In genomic region chr8:89217689-89218088, GRCm38 (mm10) we compare ENCODE assay signal across 18 mouse cellular contexts.
"Had no signal": no experiment of that assay in that cellular context is flagged by ENCODE, and none has a peak within 500 bp of the region (broad histone marks: within the 10 kb centered on the region; RNA-seq: fewer than 3 reads in every experiment).

No protein-coding gene starts in this region.

- H3K4me1 ChIP-seq: midbrain, embryonic 10.5 days; midbrain, embryonic 15.5 days had no signal

- H3K36me3 ChIP-seq: midbrain, embryonic 10.5 days; midbrain, embryonic 13.5 days; midbrain, embryonic 15.5 days; neural tube, embryonic 13.5 days; neural tube, embryonic 15.5 days had no signal

- ATAC-seq: midbrain, embryonic 13.5 days; midbrain, embryonic 15.5 days had no signal

- H3K27ac ChIP-seq: midbrain, embryonic 10.5 days; midbrain, embryonic 13.5 days; midbrain, embryonic 15.5 days; neural tube, embryonic 13.5 days; neural tube, embryonic 15.5 days had no signal

- H3K27me3 ChIP-seq: midbrain, embryonic 13.5 days; midbrain, embryonic 15.5 days; neural tube, embryonic 13.5 days; neural tube, embryonic 15.5 days had no signal

- H3K4me3 ChIP-seq: midbrain, embryonic 10.5 days; midbrain, embryonic 13.5 days; midbrain, embryonic 15.5 days; myocyte; neural tube, embryonic 13.5 days; neural tube, embryonic 15.5 days had no signal

- H3K4me2 ChIP-seq: lung, embryonic 14.5 days; midbrain, embryonic 13.5 days; midbrain, embryonic 15.5 days; neural tube, embryonic 13.5 days; neural tube, embryonic 15.5 days had no signal

- H3K9me3 ChIP-seq: midbrain, embryonic 10.5 days; midbrain, embryonic 13.5 days; midbrain, embryonic 15.5 days; neural tube, embryonic 13.5 days; neural tube, embryonic 15.5 days had no signal

- H3K9ac ChIP-seq: lung, embryonic 14.5 days; midbrain, embryonic 13.5 days; midbrain, embryonic 15.5 days; neural tube, embryonic 13.5 days; neural tube, embryonic 15.5 days had no signal

- DNase-seq: lung, adult 18-20 months; lung, embryonic 14.5 days; lung, postnatal 10 days; lung, postnatal 4 days; retina, postnatal 1 day; right cerebral cortex, adult 18-20 months; right cerebral cortex, postnatal 25 days; right cerebral cortex, postnatal 4 days; spleen, adult 18-20 months; thymus, adult 18-20 months; thymus, postnatal 14 days; thymus, postnatal 36 days had no signal
